Mouse (Mus musculus) heart, postnatal 0 days (tissue): ENCODE measurements around the gene Duox1. TPM values are rescaled to one million over a fixed set of nuclear protein-coding genes. Genes with fewer than 3 reads are reported as not detected.
"Not testable (repeated sequence)": the region's sequence is repeated elsewhere in the genome, so short reads cannot be mapped to it uniquely, and the experiment has no call there.

Source experiments
- ATAC-seq: fragments of 200-750 bp; cut with Nextera tagmentation; 2 replicates; pipeline ENCODE4 v1.8.0; 2017; ENCODE audit warnings: low read depth, moderate number of reproducible peaks, moderate library complexity; ENCODE audit not compliant: insufficient read depth
- DNase-seq: peaks from one replicate; pipeline ENCODE4 v3.0.0-alpha.2; 2016; ENCODE audit warnings: low spot score
- H3K27ac ChIP-seq: fragments of 300-500 bp; sonication (generic); 2 replicates; pipeline ENCODE4 v1.5.1; 2014; ENCODE audit warnings: low read depth, mild to moderate bottlenecking
- H3K27me3 ChIP-seq: fragments of 300-500 bp; sonication (generic); 2 replicates; pipeline ENCODE4 v1.6.1; 2014; ENCODE audit warnings: low read length, mixed read lengths; ENCODE audit not compliant: control insufficient read depth, insufficient read depth
- H3K36me3 ChIP-seq: fragments of 300-500 bp; sonication (generic); replicated peaks from 2 replicates; pipeline ENCODE4 v1.6.1; 2014; ENCODE audit warnings: low read length, mixed read lengths; ENCODE audit not compliant: control insufficient read depth, insufficient read depth
- H3K4me1 ChIP-seq: fragments of 300-500 bp; sonication (generic); 2 replicates; pipeline ENCODE4 v1.6.1; 2014; ENCODE audit warnings: antibody characterized with exemption; ENCODE audit not compliant: control insufficient read depth, insufficient read depth
- H3K4me2 ChIP-seq: fragments of 300-500 bp; sonication (generic); 2 replicates; pipeline ENCODE4 v1.6.1; 2014; ENCODE audit warnings: low read depth, mild to moderate bottlenecking, low read length, moderate library complexity
- H3K4me3 ChIP-seq: fragments of 300-500 bp; sonication (generic); 2 replicates; pipeline ENCODE4 v1.5.1; 2014; ENCODE audit warnings: low read depth, low read length
- H3K9ac ChIP-seq: fragments of 300-500 bp; sonication (generic); replicated peaks from 2 replicates; pipeline ENCODE4 v1.6.1; 2014; ENCODE audit warnings: low read depth, low read length, mixed read lengths
- H3K9me3 ChIP-seq: fragments of 300-500 bp; sonication (generic); replicated peaks from 2 replicates; pipeline ENCODE4 v1.6.1; 2016; ENCODE audit warnings: low read length; ENCODE audit not compliant: control insufficient read depth
- CTCF ChIP-seq: IDR thresholded peaks from 2 replicates; pipeline ENCODE4 v1.5.1; 2016; ENCODE audit warnings: antibody characterized with exemption, control low read depth, low read depth
- EP300 ChIP-seq: IDR thresholded peaks from 2 replicates; pipeline ENCODE4 v1.6.1; 2016; ENCODE audit warnings: antibody characterized with exemption, low read depth
- WGBS: fragments of 180-500 bp; shearing (Covaris S2); extraction: QIAGEN DNeasy Blood & Tissue Kit; methylation state at CpG from one replicate; pipeline ENCODE4 v1.1.7; 2014; 5-methylcytosine and 5-hydroxymethylcytosine counted together
- polyA plus RNA-seq: library from polyadenylated mRNA; unstranded; fragments of >200 nt; fragmentation: Nextera tagmentation; extraction: Ambion mirVana; gene quantifications from 2 replicates; pipeline ENCODE4 v1.2.1, GENCODE M21; 2015
- total RNA-seq: library from RNA; depleted of rRNA; stranded (reverse); fragments of >200 nt; gene quantifications from 2 replicates; pipeline ENCODE4 v1.2.3, GENCODE M21; 2014; ENCODE audit warnings: low replicate concordance

Gene Duox1
- total and polyA plus RNA-seq, 2 experiments from 2014 or later = not detected

DNA sequence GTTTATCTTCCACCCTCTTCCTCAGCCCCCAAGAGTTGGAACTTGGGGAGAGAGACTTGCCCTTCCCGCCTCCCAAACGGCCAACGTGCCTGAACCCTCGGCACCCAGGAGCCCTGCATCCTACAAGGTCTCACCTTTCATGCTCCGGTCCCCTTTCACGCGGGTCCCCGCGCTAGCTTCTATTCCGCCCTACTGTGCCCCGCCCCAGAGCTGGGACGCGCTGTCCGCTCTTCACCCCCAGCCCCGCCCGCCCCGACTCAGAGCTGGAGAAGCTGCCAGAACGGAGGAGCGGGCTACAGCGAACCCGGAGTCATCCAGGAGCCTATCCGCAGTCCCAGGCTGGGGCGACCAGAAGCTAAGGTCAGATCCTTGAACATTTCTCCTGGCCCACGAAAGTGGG, 1.9 kb upstream of the Duox1 start, which contains the start of gene Duoxa1:
Gene Duoxa1 (minus strand): TSS at position 195 of the 400 bp plus-strand sequence.
- TF ChIP-seq CTCF (no peak), EP300 (no peak)
- Histone ChIP-seq H3K9ac (no peak within 1 kb of the TSS), H3K27me3 (peaks cover 70% of the 10 kb centered on the region), H3K4me3 (peak within 1 kb of the TSS; percentile 25), H3K9me3 (no peaks in the 10 kb centered on the region), H3K27ac (no peak within 1 kb of the TSS), H3K4me2 (peak within 1 kb of the TSS; percentile 51), H3K4me1 (peaks cover 7% of the 10 kb centered on the region), H3K36me3 (no peaks in the 10 kb centered on the region)
- no peak for DNase-seq
- WGBS = 3% methylated on average over 24 of the region's 24 CpGs
- ATAC-seq = no peak

GRCm38 (mm10) chr2:122317384-122317783, 1.9 kb downstream of the Duox1 start:
- DNase-seq (no peak), ATAC-seq (no peak)
- Histone ChIP-seq H3K36me3 (no peaks in the 10 kb centered on the region), H3K4me1 (peaks cover 7% of the 10 kb centered on the region), H3K27ac (no peak overlapping the region), H3K9me3 (no peaks in the 10 kb centered on the region), H3K4me2 (no peak overlapping the region), H3K27me3 (peaks cover 44% of the 10 kb centered on the region), H3K9ac (no peak overlapping the region), H3K4me3 (no peak overlapping the region)
- TF ChIP-seq CTCF = no peak
- no peak for TF ChIP-seq EP300
- 47% methylated on average over 4 of the region's 4 CpGs for WGBS

DNA sequence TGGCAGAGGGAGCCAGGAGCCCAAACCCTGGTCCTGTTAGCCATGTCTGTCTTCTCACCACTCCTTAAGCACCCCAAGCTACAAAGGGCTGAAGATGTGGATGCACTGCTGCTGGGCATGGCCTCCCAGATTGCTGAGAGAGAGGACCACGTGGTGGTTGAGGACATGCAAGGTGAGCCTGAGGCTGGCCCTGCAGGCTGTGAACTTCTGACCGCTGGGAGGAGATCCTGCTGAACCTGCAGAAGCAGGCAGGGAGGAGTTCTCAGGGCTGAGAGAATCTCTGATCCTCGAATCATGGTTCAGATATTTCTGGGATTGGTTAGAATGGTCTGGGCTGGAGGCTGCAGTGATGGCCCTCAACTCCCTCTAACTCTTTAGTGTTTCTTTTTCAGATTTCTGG, 8.5 kb downstream of the Duox1 start:
- TF ChIP-seq EP300 = no peak
- no peak for TF ChIP-seq CTCF
- no peaks in the 10 kb centered on the region for H3K9me3 ChIP-seq
- no peak overlapping the region for H3K27ac ChIP-seq
- DNase-seq (no peak), ATAC-seq (no peak)
- H3K4me1 ChIP-seq = no peaks in the 10 kb centered on the region
- H3K4me3 ChIP-seq = no peak overlapping the region
- H3K4me2 ChIP-seq = no peak overlapping the region
- H3K9ac ChIP-seq = no peak overlapping the region
- H3K27me3 ChIP-seq = 0 out of 2 replicates have a peak, but pooled peaks cover 2% of the 10 kb centered on the region
- WGBS = 54% methylated on average over 3 of the region's 3 CpGs
- no peaks in the 10 kb centered on the region for H3K36me3 ChIP-seq

DNA sequence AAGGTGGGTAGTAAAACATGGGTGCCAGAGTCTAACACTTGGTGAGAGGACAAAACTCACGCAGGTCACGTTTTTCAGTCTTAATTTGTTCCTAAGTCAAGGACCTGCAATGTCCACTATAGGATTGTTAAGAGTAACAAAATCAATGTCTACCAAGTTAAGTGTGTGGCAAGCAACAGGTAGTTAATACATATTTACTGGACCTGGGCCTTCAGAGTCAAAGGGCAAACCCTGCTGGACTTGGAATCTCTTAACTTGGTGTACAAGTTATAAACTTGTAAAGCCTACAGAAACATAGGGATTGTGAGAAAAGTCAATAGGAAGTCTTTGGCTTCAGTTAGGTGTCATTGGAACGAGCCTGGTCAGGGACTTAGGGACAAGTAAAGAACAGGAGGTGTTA, 9.1 kb downstream of the Duox1 start:
- TF ChIP-seq EP300 (no peak), CTCF (no peak)
- no peak overlapping the region for H3K4me2 ChIP-seq
- no peak for DNase-seq
- no peaks in the 10 kb centered on the region for H3K4me1 ChIP-seq
- no peak overlapping the region for H3K9ac ChIP-seq
- H3K27ac ChIP-seq = no peak overlapping the region
- no peaks in the 10 kb centered on the region for H3K27me3 ChIP-seq
- ATAC-seq = no peak
- WGBS = 74% methylated on average over 3 of the region's 3 CpGs
- no peaks in the 10 kb centered on the region for H3K36me3 ChIP-seq
- H3K9me3 ChIP-seq = no peaks in the 10 kb centered on the region
- H3K4me3 ChIP-seq = no peak overlapping the region

DNA sequence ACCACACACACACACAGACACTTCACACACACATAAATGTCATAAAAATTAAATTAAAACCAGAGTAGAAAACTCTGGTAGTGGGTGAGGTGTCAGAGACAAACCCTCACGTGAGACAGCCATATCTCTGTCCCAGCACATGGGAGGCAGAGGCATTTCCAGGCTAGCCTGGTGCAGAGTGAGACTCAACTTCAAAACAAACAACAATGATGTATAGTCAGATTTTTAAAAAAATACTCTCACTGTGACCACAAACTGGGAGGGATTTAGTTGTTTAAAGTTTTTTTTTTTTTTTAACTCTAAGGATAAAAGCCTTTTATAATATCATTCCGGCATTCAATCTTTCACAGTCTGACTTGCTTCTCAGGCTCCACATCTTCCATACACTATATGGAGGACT, 9.9 kb downstream of the Duox1 start:
- ATAC-seq (no peak), DNase-seq (no peak)
- 67% methylated on average over 2 of the region's 2 CpGs for WGBS
- Histone ChIP-seq H3K4me3 (no peak overlapping the region), H3K4me1 (no peaks in the 10 kb centered on the region), H3K9me3 (no peaks in the 10 kb centered on the region), H3K4me2 (no peak overlapping the region), H3K36me3 (no peaks in the 10 kb centered on the region), H3K9ac (no peak overlapping the region), H3K27me3 (no peaks in the 10 kb centered on the region), H3K27ac (no peak overlapping the region)
- no peak for TF ChIP-seq EP300
- TF ChIP-seq CTCF = no peak

DNA sequence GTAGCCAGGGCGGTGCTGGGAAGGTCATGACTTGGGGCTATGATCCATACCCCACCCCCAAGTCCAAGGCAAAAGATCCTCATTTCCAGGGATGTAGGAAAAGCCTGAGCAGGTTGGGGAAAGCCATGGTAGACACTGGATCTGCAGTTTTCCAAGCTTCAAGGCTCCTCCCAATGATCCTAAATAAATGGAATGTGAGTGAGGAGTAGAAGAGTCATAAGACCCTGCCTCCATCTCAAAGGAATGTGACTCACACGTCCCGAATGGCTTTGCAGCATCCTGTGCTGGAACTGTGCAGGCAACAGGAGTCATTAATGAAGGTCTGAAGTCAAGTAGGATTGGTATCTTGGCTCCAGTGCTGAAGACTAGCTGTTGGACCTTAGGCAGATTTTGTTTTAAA, 12.5 kb downstream of the Duox1 start:
- DNase-seq (no peak), ATAC-seq (no peak)
- Histone ChIP-seq H3K4me2 (no peak overlapping the region), H3K4me1 (no peaks in the 10 kb centered on the region), H3K36me3 (no peaks in the 10 kb centered on the region), H3K27me3 (no peaks in the 10 kb centered on the region), H3K27ac (no peak overlapping the region), H3K9ac (no peak overlapping the region), H3K9me3 (no peaks in the 10 kb centered on the region), H3K4me3 (no peak overlapping the region)
- 27% methylated on average over 3 of the region's 3 CpGs for WGBS
- no peak for TF ChIP-seq EP300
- TF ChIP-seq CTCF = no peak

GRCm38 (mm10) chr2:122330317-122330716, 14.8 kb downstream of the Duox1 start:
- DNase-seq = not testable (repeated sequence)

More at GRCm38 (mm10) chr2:122330317-122330716, 14.8 kb downstream of the Duox1 start:
- not testable (repeated sequence) for H3K9ac ChIP-seq, H3K4me3 ChIP-seq, H3K9me3 ChIP-seq, H3K4me2 ChIP-seq, H3K27ac ChIP-seq, H3K4me1 ChIP-seq, H3K36me3 ChIP-seq, ATAC-seq, H3K27me3 ChIP-seq
- 82% methylated on average over 4 of the region's 6 CpGs for WGBS
